Mouse (Mus musculus) heart, postnatal 0 days (tissue): ENCODE measurements around the gene Krt1.

ENCODE experiments used
- CTCF ChIP-seq: IDR thresholded peaks from 2 replicates; pipeline ENCODE4 v1.5.1; 2016; ENCODE audit warnings: antibody characterized with exemption, control low read depth, low read depth
- EP300 ChIP-seq: IDR thresholded peaks from 2 replicates; pipeline ENCODE4 v1.6.1; 2016; ENCODE audit warnings: antibody characterized with exemption, low read depth

DNA sequence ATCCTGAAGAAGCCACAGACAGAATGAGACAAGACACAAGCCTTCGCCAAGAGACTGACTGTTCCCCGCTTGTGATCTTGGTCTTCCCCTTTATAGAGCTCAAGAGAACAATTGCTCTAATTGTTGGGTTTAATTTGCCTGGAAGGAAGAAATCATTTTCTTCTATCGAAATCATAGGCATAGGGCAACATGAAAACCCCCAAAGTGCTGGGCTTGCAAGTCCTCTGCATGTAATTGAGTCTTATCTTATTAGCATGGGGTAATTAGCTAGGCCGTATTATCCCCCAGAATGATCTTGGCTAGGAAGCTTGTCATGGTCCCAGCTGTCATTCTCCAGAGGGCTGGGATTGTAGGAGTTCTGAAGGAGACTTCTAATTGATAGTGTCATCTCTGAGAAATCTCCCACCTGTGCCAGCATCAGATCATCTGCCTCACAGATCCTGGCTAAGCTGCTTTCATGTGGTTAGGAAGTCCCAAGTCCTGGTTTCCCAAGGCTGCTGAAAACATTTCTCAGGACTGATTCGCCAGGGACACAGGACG is 48.2 kb downstream of the Krt1 start, which contains the start of gene Krt73:
- TF ChIP-seq CTCF (no peak), EP300 (no peak)
